Mouse (Mus musculus) forebrain, embryonic 14.5 days (tissue): ENCODE data around the gene 1600002K03Rik. TPM values are rescaled to one million over a fixed set of nuclear protein-coding genes. Genes with fewer than 3 reads are reported as not detected.

Experiments used
- ATAC-seq: fragments of 200-750 bp; cut with Nextera tagmentation; 2 replicates; pipeline ENCODE4 v1.8.0; 2017; ENCODE audit warnings: mild to moderate bottlenecking, moderate library complexity
- DNase-seq: peaks from one replicate; pipeline ENCODE4 v3.0.0-alpha.2; 2015; ENCODE audit warnings: low spot score
- H3K27ac ChIP-seq: fragments of 300-500 bp; sonication (generic); 2 replicates; pipeline ENCODE4 v1.5.1; 2014; ENCODE audit warnings: low read depth, mild to moderate bottlenecking, control low read depth, low read length, moderate library complexity
- H3K27me3 ChIP-seq: fragments of 300-500 bp; sonication (generic); replicated peaks from 2 replicates; pipeline ENCODE4 v1.6.1; 2014; ENCODE audit warnings: low read length, control low read depth, mixed read lengths; ENCODE audit not compliant: control insufficient read depth, insufficient read depth
- H3K36me3 ChIP-seq: fragments of 300-500 bp; sonication (generic); 2 replicates; pipeline ENCODE4 v1.6.1; 2014; ENCODE audit warnings: low read length, control low read depth; ENCODE audit not compliant: control insufficient read depth, insufficient read depth
- H3K4me1 ChIP-seq: fragments of 300-500 bp; sonication (generic); 2 replicates; pipeline ENCODE4 v1.6.1; 2014; ENCODE audit warnings: antibody characterized with exemption, low read length, control low read depth; ENCODE audit not compliant: control insufficient read depth, insufficient read depth
- H3K4me2 ChIP-seq: fragments of 300-500 bp; sonication (generic); 2 replicates; pipeline ENCODE4 v1.6.1; 2014; ENCODE audit warnings: mild to moderate bottlenecking, control low read depth, low read length
- H3K4me3 ChIP-seq: fragments of 300-500 bp; sonication (generic); 2 replicates; pipeline ENCODE4 v1.5.1; 2014; ENCODE audit warnings: low read depth, low read length, control low read depth
- H3K9ac ChIP-seq: fragments of 300-500 bp; sonication (generic); 2 replicates; pipeline ENCODE4 v1.6.1; 2014; ENCODE audit warnings: mild to moderate bottlenecking, low read length, control low read depth, moderate library complexity
- H3K9me3 ChIP-seq: fragments of 300-500 bp; sonication (generic); replicated peaks from 2 replicates; pipeline ENCODE4 v1.6.1; 2016; ENCODE audit warnings: low read length, control low read depth, mixed read lengths; ENCODE audit not compliant: control insufficient read depth
- WGBS: fragments of 180-500 bp; shearing (Covaris S2); extraction: QIAGEN DNeasy Blood & Tissue Kit; methylation state at CpG from one replicate; pipeline ENCODE4 v1.1.7; 2014; 5-methylcytosine and 5-hydroxymethylcytosine counted together
- polyA plus RNA-seq: library from polyadenylated mRNA; unstranded; fragments of >200 nt; fragmentation: Nextera tagmentation; extraction: Ambion mirVana; gene quantifications from 2 replicates; pipeline ENCODE4 v1.2.1, GENCODE M21; 2014

The 1600002K03Rik gene
- polyA plus RNA-seq, 1 experiment from 2014 or later: 9.0 TPM

DNA sequence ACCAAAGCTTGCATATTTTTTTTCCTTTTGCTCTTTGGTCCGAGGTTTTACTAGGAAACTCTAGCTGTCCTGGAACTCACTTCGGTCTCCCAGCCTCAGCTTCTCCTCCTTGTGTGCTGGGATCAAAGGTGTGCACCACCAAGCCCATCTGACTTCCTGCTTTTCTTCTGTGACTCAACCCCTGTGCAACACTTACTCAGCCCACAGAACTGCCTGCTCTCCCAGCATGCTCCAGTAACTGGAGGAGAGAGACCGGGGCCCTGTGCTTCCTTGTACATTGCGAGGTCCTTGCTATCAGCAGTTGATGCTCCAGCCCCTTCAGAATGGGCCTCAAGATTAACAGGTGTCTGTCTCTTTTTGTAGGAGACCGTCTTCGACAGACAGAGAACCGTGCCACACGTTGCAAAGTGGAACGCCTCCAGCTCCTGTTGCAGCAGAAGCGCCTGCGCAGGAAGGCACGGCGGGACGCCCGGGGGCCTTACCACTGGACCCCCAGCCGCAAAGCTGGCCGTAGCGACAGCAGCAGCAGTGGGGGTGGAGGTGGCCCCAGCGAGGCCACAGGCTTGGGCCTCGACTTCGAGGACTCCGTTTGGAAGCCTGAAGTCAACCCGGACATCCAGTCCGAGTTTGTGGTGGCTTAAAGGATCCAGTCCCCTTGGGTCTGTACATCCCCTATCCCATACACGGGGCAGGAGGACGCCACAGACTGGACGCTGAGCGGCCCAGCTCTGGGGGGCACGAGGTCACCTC is 16.6 kb upstream of the 1600002K03Rik start:
- Histone ChIP-seq H3K4me1 (peaks cover 31% of the 10 kb centered on the region), H3K9me3 (no peaks in the 10 kb centered on the region), H3K9ac (peak overlapping the region; percentile 41; the same call in 1 of the 2 replicates), H3K4me2 (no peak overlapping the region), H3K27ac (peak overlapping the region; percentile 87), H3K36me3 (peaks cover 74% of the 10 kb centered on the region), H3K4me3 (no peak overlapping the region), H3K27me3 (no peaks in the 10 kb centered on the region)
- ATAC-seq: no peak
- 83% methylated on average over 29 of the region's 29 CpGs for WGBS
- DNase-seq: no peak

DNA sequence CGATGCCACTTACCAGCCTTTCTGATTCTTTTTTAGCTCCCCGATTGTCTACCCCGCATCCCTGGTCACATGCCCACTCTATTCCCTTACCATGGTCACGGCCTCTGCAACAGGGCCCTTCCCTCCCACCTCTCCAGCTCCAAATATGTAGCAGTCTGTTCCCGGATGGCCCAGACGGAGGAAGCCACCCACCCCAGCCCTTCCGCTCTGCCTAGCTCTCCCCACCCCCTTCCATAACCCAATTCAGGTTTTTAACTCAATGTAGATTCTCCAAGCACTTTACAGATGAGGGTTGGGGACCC is 16.0 kb upstream of the 1600002K03Rik start:
- Histone ChIP-seq H3K36me3 (peaks cover 69% of the 10 kb centered on the region), H3K27me3 (no peaks in the 10 kb centered on the region), H3K4me3 (no peak overlapping the region), H3K27ac (peak overlapping the region; percentile 87), H3K9ac (peak overlapping the region; percentile 41; the same call in 1 of the 2 replicates), H3K9me3 (no peaks in the 10 kb centered on the region), H3K4me1 (peaks cover 31% of the 10 kb centered on the region), H3K4me2 (no peak overlapping the region)
- 59% methylated on average over 7 of the region's 7 CpGs for WGBS
- ATAC-seq: no peak
- no peak for DNase-seq

DNA sequence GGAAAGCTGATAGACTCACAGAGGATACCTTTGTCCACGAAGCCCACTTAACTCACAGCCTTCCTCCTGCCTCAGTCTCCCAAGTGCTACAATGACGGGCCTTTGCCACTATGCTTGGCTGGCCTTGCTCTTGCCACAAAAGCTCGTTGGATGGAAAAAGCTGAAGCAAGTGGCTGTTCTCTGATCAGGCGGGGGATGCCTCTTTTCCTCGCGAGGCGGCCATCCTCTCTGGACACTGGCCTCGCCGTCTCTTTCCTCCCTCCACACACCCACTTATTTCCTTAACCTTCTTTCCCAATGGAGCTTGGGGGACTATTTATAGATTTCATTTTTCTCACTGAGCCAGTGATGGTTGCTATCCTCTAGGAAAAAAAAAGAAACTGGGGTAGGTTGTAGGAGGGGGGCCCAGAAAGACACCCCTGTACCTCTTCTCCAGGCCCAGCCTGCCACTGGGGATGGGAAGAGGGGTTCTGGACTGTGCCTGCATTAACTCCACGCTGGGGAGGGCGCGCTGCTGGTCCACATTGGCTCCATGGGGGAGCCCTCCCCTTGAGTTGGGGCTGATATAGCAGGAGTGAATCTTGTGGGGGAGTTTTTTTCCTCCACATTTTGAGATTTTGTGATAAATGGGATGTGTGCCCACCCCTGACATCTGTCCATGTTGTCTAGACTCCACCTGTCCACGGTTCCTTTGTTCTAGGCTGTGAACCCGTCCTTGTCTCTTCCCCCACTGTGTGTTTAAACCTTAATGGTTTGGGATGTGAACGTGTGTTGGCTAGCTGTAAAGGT is 15.4 kb upstream of the 1600002K03Rik start:
- Histone ChIP-seq H3K9me3 (no peaks in the 10 kb centered on the region), H3K9ac (peak overlapping the region; percentile 41; the same call in 1 of the 2 replicates), H3K4me2 (no peak overlapping the region), H3K4me3 (no peak overlapping the region), H3K4me1 (peaks cover 31% of the 10 kb centered on the region), H3K36me3 (peaks cover 63% of the 10 kb centered on the region), H3K27me3 (no peaks in the 10 kb centered on the region), H3K27ac (peak overlapping the region; percentile 87)
- 55% methylated on average over 15 of the region's 15 CpGs for WGBS
- DNase-seq (no peak), ATAC-seq (no peak)

DNA sequence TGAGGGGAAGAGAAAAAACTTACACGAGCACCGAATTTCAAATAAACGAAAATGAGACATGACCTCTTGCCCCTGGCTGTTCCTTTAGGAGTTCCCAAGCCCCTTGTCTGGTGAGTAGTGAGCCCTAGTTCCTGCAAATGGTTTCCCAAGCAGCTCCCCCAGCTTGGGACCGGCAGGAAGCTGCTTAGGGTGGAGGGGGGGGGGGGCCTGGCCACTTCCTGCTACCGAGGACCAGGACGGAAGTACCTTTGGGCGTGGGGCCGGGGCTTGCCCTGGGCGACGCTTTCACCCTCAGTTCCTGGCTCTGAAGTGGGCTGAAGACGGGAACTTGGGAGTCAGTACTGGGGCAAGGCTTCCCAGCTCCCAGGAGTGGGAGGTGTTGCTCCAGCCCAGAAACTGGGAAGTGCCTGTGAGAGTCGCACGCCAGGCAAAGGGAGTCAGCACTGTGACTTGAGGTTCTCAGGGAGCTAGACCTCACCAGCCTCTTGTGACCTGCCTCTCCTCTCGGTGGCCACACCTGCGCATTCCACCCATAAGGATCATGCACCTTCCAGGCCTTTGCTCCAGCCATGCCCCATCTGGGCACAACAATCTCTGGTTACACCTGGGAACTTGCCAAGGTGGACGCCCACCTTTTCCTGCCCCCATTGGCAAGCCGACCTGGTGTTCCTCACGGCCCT is 14.3 kb upstream of the 1600002K03Rik start:
- Histone ChIP-seq H3K4me3 (no peak overlapping the region), H3K4me2 (peak overlapping the region; percentile 14; the same call in 1 of the 2 replicates), H3K36me3 (peaks cover 52% of the 10 kb centered on the region), H3K9me3 (no peaks in the 10 kb centered on the region), H3K9ac (peak overlapping the region; percentile 25; the same call in 1 of the 2 replicates), H3K4me1 (peaks cover 20% of the 10 kb centered on the region), H3K27me3 (no peaks in the 10 kb centered on the region), H3K27ac (peak overlapping the region; percentile 87)
- no peak for DNase-seq
- no peak for ATAC-seq
- 14% methylated on average over 18 of the region's 18 CpGs for WGBS

DNA sequence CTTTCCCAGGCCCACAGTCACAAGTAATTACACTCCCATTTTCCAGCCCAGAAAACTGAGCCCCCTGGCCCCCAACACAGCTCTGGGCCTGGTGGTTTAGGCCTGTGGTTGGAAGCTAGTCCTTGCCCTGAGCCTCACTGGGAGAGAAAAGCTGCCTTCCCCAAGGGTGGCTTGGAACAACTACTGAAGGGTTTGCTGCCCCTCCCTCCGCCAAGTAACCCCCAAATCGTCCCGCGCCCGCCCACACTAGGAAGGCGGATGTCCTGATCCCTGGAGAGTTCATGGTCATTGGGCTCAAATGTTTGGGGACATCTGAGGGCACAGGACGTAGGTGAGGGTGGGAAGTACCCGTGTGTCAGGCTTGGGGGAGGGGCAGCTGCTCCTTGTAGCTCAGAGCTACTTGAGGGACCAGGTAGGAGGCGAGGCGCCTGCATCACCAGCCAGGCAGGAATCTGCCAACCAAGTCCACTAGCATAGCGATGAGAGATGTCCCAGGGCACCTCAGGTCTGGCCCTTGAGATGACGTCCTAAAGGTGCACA is 13.7 kb upstream of the 1600002K03Rik start:
- 7% methylated on average over 12 of the region's 12 CpGs for WGBS
- peak overlapping the region; percentile 87 for H3K27ac ChIP-seq
- no peak for DNase-seq
- peaks cover 45% of the 10 kb centered on the region for H3K36me3 ChIP-seq
- peak overlapping the region; percentile 30 for H3K4me3 ChIP-seq
- peak overlapping the region; percentile 58 for H3K9ac ChIP-seq
- no peaks in the 10 kb centered on the region for H3K27me3 ChIP-seq
- no peaks in the 10 kb centered on the region for H3K9me3 ChIP-seq
- peak overlapping the region; percentile 72 for H3K4me2 ChIP-seq
- H3K4me1 ChIP-seq: peaks cover 16% of the 10 kb centered on the region
- ATAC-seq: peak; percentile 0; the same call in 1 of the 2 replicates

DNA sequence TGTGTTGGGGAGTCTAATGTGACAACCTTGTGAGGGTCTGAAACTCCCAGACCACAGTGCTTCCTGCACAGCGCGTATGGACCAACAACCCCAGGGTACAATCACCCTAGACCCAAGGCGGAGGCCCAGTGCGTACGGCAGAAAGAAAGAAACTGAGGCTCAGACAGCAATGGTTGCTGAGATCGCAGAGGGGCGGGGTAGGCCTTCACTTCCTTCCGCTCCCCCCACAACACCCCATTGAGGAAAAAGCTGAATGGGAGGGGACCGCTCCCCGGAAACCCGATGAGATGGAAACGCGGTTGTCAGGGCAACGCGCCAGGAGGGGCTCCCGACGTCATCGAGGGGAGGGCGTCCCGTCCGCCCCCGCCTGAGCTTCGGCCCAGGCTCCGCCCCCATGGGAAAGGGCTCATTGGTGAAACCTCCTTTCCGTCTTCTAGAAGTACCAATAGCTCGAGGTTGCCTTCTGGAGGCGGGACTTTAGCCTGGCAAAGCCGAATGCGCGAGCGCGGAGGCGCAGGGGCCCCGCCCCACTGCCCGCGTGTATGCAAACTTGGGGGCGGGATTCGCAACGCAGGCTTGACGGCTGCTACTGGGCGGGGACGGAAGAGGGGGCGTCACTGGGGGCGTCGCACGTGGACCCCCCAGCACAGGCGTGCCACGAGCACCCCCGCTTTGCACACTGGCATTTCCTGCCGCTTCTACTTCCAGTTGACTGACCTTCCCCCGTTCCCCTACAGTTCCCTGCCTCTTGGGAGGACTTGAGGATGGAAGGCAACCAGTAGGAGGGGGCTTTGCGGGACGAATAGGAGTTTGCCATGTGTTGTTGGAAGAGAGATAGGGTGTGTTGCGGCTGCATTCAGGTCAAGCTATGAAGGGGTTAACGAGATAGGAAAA is 12.9 kb upstream of the 1600002K03Rik start:
- ATAC-seq: peak; percentile 90
- peaks cover 21% of the 10 kb centered on the region for H3K4me1 ChIP-seq
- H3K27ac ChIP-seq: peak overlapping the region; percentile 87
- H3K36me3 ChIP-seq: peaks cover 38% of the 10 kb centered on the region
- peak overlapping the region; percentile 30 for H3K4me3 ChIP-seq
- H3K4me2 ChIP-seq: peak overlapping the region; percentile 72
- H3K9ac ChIP-seq: peak overlapping the region; percentile 58
- under 1% methylated on average over 55 of the region's 55 CpGs for WGBS
- H3K9me3 ChIP-seq: no peaks in the 10 kb centered on the region
- peak; percentile 99 for DNase-seq
- no peaks in the 10 kb centered on the region for H3K27me3 ChIP-seq

DNA sequence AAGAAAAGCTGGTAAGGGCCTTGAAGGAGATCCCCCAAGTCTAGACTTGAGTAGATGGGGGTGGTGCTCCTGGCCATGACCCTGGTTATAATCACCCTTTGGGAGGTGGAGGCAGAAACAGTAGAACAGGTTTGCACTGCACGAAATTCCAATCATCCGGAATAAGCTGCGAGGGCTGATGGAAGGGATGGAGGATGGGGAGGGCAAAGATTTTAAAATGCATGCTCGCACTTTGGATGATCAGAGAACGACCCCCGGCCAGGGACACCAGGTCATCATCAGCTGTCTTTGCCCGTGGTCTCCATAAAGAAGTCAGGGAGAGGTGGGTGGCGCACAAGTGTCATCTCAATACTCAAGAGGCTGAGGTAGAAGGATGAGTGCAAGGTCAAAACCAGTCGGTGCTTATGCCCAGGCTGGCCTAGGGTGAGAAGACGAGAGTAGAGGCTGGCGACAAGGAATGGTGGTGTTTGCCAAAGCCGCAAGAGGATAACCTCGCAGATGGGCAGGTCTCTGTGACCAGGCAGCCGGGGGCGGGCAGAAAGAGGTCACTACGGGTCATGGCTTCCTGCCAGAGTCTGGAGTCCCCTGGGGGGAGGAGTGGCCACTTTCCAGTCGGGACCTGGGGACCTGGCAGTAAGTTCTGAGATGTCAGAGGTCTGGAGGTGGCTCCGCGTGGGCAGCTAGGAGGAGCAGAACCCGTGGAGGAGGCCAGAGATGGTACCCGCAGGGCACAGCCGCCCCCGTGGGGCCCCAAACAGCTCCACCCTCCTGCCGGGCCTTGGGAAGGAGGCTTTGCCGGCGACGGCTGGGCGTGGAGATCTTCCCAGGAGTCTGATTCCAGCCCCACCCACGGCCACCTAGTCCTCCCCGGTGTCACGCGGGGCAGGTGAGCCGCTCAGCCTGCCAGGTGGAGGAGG is 12.0 kb upstream of the 1600002K03Rik start:
- WGBS: 4% methylated on average over 28 of the region's 33 CpGs
- H3K9me3 ChIP-seq: no peaks in the 10 kb centered on the region
- peaks cover 25% of the 10 kb centered on the region for H3K4me1 ChIP-seq
- 0 out of 2 replicates have a peak overlapping the region, but pooled peaks have one; percentile 33 for H3K9ac ChIP-seq
- DNase-seq (no peak), ATAC-seq (no peak)
- H3K27me3 ChIP-seq: no peaks in the 10 kb centered on the region
- H3K4me3 ChIP-seq: peak overlapping the region; percentile 30
- peak overlapping the region; percentile 2; the same call in 1 of the 2 replicates for H3K27ac ChIP-seq
- H3K36me3 ChIP-seq: peaks cover 29% of the 10 kb centered on the region
- H3K4me2 ChIP-seq: peak overlapping the region; percentile 72
